Mouse (Mus musculus) spleen, postnatal 10 days (tissue): ENCODE measurements around the gene Ppcdc.

ENCODE experiments used
- DNase-seq, 2 experiments: peaks; one replicate each; pipeline ENCODE4 v3.0.0; 2021 to 2022; ENCODE audit warnings: low spot score in 2 of 2

Ppcdc gene

DNA sequence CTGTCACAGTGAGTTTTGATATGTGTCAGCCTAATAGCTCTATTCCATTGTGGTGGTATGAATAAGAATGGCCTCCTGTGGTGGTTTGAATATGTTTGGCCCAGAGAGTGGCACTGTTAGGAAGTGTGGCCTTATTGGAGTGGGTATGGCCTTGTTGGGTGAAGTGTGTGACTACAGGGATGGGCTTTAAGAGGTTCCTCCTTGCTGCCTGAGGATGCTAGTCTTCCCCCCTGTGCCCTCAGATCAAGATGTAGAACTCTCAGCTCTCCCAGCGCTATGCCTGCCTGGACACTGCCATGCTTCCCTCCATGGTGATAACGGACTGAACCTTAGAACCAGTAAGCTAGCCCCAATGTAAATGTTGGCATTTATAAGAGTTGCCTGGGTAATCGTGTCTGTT, 78.9 kb downstream of the Ppcdc start:
- DNase-seq = no peak

DNA sequence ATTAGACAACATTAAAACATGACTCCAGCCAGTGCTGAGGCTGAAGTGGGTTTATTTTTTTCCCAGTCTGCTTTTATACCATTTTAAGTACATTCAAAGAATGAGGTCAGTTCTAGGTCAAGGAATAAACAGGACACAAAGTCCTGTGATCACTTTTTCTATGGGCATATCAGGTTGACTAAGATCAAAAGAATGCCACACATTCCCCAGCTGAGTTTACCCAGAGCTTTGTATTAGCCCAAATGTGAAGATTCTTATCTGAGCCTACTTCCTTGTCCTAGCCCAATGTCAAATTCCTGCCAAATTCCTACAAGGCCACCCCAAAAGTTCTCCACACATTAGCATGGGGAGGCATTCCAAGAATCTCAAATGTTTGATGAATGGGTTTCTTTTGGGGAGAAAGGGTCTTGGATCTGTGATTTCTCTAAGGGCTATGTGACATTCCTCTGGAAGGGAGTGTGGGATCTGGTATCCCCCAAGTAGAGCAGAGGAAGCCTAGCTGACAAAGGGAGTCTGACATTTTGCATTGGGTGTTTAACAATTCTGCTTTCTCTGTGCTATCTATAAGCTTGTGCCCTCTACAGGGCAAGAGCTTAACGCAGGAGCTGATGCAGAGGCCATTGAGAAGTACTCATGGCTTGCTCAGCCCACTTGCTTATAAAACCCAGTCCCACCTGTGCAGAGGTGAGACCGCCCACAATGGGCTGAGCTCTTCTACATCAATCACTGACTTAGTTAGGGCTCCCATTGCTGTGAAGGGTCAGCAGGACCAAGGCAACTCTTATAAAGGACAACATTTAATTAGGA, 85.3 kb downstream of the Ppcdc start:
- DNase-seq = no peak

DNA sequence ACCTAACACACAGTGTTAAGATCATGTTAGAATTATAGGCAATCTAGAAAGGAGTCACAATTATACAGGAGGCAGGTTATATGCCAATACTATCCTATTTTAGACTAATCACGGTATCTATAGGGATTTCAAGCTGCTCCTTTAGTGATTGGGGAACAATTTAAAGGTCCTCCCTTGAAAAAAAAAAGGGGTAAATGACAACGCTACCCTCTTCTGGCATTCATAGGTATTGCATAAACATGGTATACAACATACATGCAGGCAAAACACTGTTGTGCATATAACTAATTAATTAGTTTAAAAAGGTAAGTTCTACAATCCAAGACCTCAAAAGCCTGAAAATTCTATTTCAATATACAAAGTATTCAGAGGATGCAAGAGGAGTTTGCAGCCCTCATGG, 88.6 kb downstream of the Ppcdc start:
- DNase-seq = no peak

DNA sequence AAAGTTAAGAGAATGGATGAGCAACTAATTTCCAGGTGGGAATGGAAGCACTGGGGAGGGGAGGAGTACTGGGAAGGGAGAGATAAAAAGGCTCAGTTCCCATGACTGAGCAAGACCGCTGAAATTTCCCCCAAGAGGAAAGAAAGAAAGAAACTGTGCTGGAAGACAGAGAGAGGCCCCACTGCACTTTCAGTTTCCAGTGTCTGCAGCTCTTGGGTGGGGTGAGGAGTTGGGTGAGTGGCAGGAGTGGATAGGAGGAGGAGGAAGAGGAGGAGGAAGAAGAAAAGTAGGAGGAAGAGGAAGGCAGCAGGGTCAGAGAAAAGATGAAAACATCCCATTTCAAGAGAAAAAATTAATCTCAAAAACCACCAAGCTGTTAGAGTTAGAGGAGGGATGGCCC, 94.0 kb downstream of the Ppcdc start:
- no peak for DNase-seq

DNA sequence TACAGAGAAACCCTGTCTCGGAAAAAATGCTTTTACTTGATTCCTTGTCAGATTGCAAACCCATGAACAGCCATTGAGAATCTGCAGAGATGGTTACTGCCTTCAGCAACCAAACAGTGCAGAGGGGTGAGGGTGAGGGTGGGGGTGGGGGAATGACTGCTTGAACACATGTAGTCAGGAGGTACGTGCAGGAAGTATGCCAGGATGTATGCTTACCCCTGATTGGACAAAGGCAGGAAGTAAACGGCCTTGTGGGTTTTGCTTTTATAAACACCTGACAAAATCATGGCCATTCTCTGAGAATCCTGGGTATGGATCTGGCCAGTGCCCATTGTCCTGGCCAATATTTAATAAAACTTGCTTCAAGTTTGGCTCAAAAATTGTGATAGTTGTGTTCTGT, 96.2 kb downstream of the Ppcdc start:
- DNase-seq = no peak

DNA sequence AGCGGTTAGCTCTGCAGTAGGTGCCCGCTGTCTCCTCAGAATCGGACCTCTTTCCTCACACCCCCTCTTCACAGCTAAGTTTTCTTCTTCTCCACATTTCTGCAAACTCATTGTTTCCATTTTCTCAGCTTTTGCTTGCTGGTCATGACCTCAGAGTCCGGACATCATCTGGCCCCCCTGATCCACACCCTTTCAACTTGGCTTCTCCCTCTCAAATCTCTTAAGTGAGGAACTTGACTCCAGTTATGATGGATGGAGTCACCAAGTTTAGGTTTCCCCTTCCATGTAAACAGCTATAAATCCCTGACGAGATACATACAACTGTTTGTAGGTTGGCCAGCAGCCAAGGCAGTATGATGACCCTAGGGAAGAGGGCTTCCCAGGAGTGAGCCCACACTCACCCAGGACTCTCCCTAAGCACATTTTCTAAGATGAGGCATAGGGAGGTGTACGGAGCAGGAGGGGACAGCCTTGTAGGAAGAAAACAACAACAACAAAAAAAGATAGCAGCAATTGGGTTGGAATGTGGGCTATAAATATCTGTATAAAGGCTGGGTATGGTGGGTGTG, 96.9 kb downstream of the Ppcdc start:
- DNase-seq = no peak

DNA sequence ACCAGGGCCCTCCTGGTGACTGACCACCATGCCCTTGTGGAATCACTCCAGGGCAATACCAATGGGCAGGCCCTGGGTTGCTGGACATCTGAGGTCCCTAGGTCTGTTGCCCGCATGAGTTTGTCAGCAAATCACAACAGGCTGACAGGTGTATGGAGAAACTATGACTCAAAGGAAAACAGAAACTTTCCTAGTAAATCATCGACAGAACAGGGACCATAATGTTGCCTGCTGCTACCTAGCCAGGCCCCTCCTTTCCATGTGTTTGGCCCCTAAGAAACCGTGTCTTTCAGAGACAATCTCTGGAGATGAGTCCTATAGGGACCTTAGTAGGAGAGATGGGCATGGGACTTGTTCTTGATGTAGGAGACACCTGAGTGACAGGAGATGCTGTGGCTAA, 97.7 kb downstream of the Ppcdc start:
- no peak for DNase-seq

DNA sequence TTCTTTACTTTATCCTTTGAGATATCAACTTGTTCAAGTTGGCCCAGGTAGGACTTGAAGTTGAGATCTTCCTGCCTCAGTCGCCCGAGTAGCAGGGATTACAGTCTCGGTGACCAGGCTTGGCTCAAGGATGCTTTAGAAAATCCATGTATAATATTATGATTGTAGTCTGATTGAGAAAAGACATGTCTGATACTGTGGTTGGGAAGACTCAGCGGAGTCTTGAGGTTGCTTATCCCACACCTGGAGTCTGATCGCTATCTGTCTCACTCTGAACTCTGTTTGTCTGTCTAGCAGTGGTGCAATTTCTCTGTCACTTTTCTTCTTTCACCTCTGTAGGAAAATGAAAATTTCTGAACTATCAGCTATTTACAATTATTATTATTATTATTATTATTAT, 99.6 kb downstream of the Ppcdc start:
- no peak for DNase-seq

DNA sequence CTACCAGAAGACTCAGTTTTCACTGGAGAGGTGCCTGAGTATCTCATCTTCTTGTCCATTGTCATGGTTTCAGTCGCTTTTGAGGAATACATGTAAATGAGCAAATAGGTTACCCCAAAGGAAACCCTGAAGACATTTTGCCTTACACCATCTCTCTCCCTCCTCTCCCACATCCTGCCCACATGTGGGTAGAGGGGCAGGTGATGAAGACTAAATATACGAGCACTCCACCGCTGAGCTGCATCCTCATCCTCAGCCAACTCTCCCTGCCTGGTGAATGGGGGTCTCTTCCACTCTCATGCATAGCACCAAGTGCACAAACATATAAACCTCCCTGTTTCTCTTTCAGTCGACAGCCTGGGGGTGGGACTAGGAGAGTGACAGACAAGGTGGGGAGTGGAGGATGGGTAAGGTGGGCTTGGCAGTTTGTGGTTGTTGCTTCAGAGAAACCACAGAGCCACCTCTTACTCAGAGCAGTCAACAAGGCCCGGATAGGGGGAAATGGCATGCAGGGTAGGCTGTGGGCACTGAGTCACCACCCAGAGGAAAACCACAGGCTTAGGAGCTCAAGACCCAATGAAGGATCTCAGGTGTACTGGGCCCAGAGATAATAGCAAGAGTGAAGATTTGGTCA, 100.2 kb downstream of the Ppcdc start:
- peak in 1 of 2 experiments; percentile 30 for DNase-seq

DNA sequence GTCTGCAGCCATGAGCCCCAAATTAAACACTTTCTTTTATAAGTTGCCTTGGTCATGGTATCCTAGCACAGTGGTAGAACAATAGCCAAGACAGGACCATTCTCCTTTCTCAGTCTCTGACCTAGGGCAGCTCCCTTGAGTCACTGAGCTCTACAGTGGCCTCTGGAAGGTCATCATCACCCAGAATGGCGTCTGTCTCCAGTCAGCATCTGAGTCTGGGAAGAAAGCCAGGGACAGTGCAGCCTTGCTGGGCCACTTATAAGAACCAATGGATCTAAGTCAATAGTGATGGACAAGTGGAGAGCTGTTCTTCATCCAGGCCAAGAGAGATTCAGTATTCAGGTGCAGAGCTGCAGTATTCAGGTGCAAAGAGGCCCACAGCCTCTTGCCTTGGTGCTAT, 101.2 kb downstream of the Ppcdc start:
- no peak for DNase-seq
